Mouse (Mus musculus) left cerebral cortex, adult 11 months (tissue): ENCODE measurements around the gene Twnk.

ENCODE experiments used
- DNase-seq: peaks from one replicate; pipeline ENCODE4 v3.0.0; 2022; ENCODE audit warnings: low spot score

The Twnk gene

DNA sequence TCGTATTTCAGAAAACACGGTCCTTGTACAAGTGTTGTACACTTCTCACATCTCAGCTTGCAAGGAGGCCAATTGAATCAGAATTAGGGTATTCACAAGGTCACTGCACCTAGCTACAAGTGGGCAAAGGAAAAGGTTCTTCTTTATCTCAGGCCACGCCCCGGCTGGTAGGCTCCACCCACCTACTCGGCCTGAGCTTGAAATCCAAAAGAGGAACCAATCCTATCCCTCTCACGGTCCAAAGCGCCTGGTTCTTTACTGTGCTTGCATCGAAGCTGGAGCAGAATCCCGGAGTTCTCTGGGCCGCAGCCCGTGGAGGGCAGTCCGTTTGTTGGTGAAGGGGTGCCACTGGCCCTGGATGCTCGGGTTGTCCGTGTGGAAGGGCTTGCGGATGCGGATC, at the start of gene Twnk:
Twnk (plus strand) TSS at position 220 of the 400 bp plus-strand sequence.
- no peak for DNase-seq

DNA sequence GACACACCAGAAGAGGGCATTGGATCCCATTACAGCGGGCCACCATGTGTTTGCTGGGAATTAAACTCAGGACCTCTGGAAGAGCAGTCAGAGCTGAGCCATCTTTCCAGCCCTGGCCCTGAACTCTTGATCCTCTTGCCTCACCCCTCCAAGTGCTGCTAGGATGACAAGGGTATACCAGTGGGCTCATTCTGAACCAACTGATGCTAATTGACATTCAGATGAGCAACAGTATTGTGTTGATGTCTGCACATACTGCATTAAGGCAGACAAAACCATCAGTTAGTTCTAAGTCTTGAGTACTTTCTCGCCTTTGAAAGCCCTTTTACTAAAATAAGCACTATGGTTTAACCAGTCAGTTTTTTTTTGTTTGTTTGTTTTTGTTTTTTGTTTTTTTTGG, 45.8 kb upstream of the Twnk start:
- DNase-seq, result no peak

DNA sequence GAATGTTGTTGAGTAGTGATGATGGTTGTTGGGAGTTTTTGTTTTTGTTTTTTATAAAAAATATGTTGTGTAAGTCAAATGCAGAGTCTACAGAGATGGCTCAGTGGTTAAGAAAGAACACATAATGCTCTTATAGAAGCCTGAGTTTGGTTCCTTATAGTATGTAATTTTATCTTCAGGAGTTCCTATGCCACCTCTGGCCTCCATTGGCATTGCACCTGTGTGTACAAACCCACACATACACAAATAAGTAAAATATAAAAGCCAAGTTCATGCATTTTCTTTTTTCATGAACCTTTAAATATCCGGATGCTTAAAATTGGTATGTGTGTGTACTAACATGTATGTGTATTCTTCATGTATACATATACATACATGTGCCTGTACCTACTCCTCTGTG, 39.5 kb upstream of the Twnk start:
- no peak for DNase-seq

DNA sequence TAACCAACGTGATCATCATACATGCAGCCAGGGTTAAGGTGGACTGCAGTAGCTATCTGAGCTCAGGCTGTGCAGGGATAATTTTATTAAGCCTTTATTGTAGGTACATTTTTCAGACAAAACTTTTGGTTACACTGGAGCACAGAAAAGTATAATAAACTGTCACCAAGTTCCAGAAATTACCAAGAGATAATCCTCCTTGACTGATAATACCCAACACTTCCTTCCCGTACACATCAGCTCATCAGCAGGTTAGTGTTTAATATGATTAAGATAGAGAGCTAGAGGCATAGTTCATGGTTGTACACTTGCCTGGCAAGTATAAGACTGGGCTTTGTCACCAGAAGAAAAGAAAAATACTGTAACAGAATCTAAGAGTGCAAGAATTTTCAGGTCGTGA, 37.1 kb upstream of the Twnk start:
- DNase-seq, result no peak

DNA sequence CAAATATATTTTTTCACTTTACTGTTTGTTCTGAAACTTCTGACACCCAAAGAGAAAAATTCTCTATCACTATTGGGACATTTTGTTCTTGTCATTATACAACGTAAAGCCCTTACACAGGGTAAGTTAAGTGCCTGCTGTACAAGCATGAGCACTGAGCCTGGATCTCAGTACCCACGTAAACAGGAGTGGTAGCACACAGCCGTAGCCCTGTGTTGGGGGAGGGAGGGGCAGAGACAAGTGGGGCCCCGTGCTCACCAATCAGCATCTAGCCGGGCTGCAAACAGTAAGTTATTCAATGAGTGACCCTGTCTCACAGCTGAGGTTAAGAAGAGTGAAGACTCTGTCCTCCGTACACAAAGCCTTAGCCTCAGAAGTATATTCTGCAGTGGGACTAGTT, 28.8 kb upstream of the Twnk start:
- DNase-seq, result no peak

DNA sequence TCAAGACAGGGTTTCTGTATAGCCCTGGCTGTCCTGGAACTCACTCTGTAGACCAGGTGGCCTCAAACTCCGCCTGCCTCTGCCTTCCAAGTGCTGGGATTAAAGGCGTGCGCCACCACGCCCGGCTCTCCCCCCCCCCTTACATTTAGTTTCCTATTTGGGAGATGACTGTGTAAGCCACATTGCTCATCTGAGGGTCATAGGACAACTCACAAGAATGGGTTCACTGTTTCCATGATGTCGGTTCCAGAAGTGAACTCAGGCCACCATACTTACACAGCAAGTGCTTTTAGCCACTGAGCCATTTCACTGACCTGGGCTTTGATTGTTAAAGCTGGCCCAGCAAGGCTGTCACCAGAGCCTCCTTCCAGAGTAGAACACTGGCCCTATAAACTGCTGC, 28.3 kb upstream of the Twnk start:
- no peak for DNase-seq

DNA sequence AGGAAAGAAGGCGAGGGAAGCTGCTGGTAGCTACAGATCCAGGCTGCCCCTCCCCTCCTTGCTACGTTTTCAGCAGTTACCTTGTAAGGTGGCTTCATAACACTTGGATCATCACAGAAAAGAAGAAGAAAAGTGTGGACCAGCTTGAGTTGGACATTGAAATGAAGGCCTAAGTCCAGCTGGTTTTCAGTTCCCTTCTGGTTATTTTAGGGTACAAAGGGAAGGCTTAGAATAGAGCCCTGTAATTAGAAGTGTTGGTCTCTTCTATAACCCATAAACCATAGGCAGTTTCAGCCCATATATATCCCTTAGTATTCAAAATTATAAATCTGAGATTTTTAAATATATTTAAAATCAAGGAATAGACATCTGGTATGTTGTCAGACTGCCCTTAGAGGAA, 24.7 kb upstream of the Twnk start:
- no peak for DNase-seq

DNA sequence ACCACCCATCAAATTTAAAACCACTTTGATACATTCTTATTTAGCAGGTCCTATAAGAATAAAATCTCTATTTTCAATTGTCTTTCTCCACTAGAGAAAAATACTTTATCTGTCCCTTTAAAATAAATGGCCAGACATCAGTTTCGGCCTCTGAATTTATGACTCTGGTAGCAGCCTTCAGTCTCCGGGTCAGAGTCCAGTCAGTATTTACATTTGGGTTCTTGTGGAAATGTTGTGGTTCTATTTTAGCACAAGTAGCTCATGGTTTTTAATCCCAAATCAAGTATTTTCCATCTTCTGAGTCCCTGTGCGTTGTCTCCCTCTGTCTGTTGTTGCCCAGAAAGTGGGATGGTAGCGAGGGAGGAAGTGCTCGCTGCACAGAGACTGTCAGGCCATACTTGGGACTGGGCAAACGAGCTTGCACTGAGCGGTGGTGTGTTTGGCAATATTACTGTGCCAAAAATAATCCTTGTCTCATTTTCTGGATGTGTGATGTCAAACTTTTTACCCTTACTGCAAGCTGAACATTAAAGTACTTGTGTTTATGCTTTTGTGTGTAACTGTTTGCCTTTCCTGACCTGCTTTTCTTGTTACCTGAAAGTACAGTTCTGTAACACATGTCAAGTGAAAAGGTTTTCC, 22.9 kb upstream of the Twnk start:
- DNase-seq, result no peak

DNA sequence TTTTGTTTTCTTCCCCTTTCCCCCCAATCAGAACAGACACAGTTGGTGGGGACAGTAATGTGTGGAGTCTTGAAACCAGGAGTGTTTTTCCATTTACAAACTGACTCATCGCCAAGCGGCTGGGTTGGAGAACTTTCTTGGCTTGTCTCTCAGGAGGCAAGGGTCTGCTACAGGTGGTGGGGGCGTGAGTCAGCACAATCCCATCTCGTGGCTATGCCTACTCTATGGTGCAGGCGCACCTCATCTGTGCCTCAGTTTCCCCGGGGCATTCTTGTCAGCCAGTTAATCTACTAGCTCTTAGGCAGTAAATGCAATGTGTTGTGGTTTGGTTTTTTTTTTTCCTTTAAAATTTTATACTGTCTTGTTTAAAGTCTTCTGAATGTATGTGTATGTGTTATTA, 22.1 kb upstream of the Twnk start:
- DNase-seq, result no peak

DNA sequence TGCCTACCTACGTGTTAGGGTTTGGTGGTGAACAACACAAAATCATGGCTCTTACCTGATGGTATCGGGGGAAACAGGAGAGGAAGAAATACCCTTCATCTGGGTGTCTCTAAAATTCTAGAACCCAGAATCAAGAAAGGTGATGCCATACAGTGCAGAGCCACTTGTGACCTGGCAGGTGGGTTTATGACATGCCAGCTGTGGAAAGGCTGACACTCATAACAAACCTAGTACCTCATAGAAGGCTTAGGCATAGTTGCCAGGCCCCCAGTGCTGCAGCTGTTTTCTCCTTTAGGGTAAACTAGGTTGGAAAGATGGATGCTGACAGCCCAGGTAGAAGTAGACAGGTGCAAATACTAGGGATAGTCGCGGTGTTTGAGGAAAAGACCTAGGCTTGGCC, 21.0 kb upstream of the Twnk start:
- DNase-seq, result no peak

DNA sequence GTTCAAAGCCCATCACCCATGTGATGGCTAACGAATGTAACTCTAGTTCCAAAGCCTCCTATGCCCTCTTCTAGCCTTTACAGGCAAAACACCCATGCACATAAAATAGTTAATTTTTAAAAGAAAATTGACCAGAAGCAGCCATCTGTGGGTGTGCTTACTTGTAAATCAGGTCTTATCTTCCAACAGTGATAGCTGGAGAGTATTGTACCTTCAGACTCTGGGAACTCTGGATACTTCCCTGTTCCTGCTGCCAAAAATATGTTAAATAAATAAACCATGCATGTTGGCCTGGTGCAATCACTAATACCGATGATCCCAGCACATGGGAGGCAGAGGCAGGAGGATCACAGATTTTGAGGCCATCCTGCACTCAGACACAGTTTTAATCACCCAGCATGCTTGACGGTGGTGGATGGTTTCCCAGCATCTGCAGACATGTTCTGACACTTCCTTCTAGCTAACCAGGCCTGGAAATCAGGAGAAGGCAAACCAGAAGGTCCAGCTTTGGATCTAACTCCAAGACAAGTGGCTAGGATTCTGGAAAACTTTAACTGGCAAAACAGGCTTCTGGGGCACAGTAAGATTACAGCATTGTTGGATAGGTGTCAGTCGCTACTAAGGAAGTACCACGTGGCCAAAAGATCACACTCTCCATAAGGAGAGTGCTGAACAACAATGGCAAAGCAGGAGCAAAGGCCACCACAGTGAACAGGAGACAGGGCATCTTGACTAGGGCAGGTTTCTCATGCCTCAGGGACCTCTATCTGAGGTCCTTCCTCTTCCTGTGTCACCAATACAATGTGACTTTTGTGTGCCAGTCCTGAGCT, 20.1 kb upstream of the Twnk start:
- DNase-seq, result no peak

DNA sequence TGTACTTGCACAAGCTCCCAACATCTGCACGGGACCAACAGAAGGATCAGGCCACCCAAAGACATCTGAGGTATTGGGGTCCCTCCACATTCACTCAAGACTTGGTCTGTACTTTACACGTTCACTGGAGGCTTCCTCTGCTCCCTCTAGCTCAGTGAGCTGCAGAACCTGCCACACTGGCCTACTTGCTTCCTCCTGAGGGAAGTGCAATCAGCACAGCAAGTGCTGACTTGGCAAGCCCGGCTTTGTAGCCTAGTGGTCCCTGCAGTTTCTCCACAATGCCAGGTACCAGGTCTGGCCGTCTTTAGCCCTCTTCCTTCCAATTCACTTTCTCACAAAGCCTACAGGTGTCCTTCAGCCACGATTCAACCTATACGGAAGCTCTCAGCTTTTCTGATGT, 18.5 kb upstream of the Twnk start:
- no peak for DNase-seq

DNA sequence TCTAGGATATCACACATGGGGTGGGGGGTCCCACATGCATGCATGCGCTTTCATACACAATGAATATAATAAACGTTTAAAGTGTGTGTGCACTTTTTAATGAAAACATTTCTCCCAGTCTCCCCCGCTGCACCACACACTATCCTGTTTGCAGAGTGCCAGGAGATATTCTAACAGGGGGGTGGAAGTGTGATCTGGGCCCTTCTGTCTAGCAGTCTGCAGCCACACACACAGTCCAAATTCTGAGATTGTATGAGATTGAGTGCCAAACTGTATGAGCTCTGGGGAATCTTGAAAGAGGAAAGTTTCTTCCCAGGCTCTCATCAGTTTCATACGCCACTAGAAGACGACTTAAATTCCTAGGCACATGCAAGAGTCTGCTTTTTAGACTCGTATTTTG, 17.6 kb upstream of the Twnk start:
- peak; percentile 46 for DNase-seq

DNA sequence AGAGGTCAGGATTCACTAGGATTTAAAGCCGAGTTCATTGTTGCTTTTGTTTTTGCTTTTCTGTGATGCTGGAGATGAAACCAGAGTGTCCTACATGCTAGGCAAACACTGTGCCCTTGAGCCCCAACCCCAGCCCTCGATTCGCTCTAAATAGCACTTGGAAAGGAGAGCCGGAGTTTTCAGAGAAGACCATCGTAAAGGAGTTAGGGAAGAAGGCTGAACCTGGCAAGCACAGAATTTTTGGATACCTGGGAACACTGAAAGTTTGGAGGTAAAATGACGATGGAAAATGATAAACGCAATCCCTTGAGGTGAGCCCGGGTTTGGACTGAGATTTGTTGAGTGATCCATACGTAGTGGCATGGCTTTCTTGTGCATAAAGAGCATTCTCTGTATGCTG, 17.1 kb upstream of the Twnk start:
- no peak for DNase-seq

DNA sequence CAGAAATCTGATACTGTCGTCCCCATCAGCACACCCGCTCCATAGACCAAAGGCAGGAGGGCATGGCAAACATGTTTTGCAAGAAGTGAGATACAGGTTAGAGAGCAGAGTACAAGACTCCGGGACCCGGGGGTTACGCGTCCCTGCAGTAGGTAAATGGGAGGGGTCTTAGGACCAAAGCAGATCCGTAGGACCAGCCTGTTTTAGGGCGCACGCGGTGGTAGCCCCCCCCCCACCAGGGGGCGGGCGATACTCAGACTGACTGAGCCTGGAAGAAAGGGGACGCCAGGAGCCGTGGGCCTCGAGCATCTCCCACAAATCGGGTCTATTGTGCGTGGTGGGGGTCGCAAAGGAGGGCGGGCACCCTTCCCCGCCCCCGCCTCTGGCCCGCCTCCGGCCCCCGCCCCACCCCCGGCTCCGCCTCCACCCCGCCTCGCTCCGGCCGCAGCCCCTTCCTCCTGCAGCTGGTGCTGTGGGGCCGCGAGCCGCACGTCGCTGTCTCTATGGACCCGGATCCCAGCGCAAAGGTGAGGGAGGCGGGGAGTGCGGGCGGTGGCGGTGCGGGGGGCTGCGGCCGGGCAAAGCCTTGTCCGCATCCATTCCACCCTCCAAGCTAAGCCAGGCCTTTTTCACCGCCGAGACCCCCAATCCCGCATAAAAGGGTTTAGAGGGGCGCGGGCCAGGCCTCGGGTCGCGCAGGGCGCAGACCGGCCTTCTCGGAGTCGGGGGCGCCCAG, 16.5 kb upstream of the Twnk start, which contains the start of gene Sema4g:
Sema4g (plus strand) TSS at position 271 of the 736 bp plus-strand sequence.
- DNase-seq, result no peak

DNA sequence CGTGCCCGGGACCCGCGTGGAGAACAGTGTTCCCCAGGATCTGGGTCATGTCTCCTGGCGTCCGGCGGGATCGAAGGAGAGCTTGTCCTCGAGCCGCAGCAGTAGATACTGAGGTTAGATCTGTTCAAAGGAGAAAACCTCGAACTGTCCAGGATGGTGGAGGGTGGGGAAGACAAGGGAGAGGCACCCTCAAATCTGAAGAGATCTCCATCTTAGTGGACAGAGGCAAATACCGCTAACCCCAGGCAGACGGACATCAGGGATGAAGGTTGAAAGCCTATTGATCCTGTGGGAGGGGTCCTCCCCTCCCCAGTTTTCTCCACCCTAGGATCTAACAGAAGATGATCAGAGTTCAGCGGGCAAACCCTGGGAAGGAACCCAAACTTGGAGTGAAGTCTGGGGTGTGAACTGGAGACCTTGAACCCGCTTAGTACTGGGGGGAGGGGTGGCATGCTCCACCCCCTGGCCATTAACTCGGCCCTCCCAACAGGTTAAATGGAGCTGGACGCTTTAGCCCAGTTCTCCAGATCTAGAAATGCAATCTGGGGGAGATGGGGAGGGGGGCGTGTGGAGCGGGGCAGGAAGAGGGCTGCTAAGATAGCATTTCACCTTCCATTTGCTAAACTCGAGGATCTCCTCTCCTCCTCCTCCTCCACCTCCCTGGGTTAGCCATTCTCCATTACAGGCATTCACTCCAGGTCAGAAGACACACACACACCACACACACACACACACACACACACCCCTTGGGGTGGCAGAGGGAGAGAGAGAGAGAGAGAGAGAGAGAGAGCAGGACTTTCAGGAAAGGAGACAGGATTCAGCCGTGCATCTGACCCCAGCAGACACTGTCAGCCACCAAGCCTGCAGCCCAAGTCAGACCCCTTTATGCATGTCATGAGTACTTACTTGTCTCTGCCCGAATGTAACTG, 15.6 kb upstream of the Twnk start:
- DNase-seq, result no peak

DNA sequence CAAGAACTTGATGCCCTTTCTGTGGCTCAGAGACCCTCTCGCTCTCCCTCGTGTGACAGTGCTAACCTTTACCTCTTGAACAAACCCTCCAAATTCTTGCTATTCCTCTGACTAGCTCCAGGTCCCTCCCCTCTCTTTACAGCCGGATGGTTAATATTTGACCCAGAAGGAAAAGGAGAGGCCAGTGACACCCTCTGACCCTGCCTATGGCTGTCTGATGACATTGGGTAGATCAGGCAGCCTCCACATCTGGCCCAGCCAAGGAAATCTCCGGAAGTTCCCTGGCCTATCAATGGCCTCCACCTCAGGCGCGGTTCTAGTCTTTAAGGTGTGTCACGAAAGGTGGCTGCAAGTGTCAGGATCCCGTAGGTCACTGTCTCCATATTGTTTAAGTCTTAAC, 14.4 kb upstream of the Twnk start:
- DNase-seq, result no peak

DNA sequence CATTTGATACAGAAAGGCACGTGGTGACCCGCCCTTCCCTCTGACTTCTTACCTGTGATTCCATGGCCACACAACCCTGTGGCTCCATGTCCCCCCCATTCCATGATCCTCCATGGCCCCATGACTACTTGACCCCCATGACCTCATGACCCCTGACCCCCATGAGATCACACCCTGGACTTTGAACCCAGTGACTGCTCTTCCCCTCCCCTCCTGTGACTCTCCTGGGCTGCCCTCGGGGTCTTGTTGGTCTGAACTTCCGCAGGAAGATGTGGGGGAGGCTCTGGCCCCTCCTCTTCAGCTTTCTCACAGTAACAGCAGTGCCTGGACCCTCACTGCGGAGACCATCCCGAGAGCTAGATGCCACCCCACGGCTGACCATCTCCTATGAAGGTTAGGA, 13.2 kb upstream of the Twnk start:
- DNase-seq, result no peak

DNA sequence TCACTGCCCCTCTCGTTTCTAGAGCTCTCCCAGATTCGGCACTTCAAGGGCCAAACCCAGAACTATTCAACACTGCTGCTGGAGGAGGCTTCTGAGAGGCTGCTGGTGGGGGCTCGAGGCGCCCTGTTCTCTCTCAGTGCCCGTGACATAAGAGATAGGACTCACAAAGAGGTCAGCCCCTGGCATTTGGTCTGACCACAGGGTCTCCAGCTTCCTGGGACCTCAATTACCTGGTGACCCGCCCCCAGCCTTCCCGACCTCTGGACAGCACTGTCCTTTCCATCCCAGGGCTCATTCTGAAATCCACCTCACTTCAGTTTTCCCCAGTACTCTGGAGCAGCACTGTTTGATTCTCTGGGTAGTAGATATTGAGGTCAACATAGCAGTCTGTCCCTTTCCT, 12.8 kb upstream of the Twnk start:
- no peak for DNase-seq

DNA sequence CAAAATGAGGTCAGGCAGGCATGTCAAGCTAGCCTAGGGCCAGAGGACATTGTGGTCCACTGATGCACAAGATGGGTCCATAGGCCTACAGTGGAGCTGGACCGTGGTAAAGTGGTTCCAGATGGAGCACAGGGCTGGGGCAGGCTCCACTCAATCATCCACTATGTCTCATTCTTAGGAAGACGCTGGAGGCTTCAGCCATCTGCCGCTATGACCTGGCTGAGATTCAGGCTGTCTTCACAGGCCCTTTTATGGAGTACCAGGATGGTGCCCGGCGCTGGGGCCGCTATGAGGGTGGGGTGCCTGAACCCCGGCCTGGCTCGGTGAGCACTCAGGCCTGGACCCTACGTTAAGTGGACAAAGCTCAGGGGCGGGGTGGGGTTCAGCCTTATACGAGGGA, 7.7 kb upstream of the Twnk start:
- DNase-seq, result no peak

DNA sequence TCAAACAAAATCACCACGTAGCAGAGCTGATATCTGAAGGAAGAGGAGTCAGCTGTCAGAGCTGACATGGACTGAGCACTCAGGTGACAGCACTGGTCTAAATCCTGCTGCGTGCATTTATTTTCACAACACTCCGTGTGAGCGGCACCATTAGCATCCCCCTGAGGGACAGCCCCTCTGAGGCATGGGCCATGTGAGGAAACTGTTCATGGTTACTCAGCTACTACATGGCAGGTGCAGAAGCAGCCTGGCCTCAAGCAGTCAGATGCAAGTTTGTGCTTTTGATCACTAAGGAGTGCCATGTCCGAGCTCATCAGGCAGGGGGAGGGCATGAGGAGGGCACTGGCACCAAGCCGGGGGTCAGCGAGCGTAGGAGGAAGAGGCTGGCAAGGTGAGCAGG, 5.8 kb upstream of the Twnk start:
- DNase-seq, result no peak

DNA sequence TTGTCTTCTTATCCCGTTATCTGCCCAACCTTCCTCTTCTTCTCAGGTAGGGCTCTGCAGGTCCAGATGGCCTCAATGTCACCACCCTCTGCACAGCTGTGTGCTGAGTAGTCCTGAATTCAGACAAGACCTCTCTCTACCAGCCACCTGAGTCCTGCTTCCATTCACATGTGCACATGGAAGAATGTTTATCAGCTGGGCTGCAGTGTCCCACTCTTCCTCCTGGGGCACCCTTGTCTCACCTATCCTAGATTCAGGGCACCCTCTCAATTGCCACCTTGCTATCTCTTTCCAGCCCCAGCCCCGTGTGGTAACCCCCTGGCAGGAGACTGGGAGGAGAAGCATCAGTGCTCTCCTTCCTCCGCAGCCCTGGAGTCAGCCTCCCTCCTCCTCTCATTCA, 3.2 kb upstream of the Twnk start:
- no peak for DNase-seq
